Mouse (Mus musculus): Measurements from ENCODE around the gene Patz1.

DNA sequence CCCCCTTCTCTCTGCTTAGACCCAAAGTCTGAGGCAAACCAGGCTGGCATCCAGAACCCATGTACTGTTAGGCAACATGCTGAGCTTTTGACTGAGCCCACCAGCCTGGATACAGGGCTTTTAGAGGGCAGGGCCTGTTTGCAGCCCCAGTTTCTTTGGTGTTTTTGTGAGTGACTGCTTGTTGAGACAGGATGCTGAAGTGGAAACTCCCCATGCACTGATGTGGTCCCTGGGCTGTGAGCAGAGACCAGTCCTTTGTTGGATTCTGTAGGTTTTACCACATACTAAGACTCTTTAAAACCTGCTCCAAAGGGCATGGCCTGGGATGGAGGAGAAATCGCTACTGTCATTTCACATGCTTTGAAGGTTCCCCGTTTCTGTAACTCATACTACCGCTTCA, 56.2 kb downstream of the Patz1 start:
- TF ChIP-seq GATA1 (IDR thresholded peaks at IDR 0.05; ENCODE audit: low read length) (no peak), TAL1 (IDR thresholded peaks at IDR 0.05; ENCODE audit: low read length) (no peak)
